Mouse (Mus musculus) heart, adult 8-10 months (tissue): ENCODE measurements at regions not wholly inside any gene's neighbourhood (a gene's known extent, or its start where the extent isn't known, plus 50 kb on each side); places are given as distances from the start of the nearest gene placed in this dataset.
A peak's percentile ranks its signal among the peaks of the same experiment; 100 is the strongest.

Source experiments
- DNase-seq: peaks from one replicate; pipeline ENCODE4 v3.0.0; 2022; ENCODE audit warnings: low spot score

- DNase-seq = no peak
These were observed 338.2 kb upstream of the Nfe2l3 start for GRCm38 (mm10) chr6:51094304-51094703.

DNA sequence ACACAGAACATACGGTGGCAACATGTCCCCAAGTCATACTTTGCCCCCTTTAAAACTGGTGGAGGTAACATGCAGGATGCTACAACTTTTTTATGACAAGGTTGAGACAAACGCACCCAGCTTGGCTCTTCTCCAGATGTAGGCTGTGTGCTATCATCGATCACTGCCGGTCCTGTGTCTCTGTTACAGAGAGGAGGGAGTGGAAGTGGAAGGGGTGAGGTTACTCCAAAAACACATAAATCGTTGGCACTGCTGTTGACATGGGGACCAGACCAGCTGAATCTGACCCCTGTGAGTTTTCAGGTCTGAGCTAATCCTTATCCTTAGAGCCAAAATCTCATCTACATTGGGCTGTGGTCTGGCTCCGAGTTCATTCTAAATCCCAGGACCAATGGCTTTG lies 335.0 kb upstream of the Nfe2l3 start:
- no peak for DNase-seq

GRCm38 (mm10) chr6:51100341-51100740 lies 332.1 kb upstream of the Nfe2l3 start:
- no peak for DNase-seq

DNA sequence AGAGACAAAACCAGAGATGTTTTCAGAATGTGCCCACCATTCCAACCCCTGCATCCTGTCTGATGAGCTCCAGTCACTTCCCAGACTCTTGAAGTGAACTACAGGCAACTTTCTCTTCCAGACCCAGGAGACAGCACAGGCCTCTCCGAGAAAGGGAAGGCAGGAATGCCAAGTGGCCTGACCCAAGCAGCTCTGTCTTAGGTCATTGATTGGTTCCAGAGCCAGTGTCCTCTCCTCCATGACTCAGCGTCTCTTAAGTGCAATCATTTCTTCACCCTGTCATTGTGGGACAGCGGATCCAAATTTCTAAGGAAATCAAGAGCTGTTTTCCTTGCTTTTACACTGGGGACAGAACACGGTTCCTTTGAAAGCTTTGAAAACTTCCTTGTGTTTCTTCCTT lies 329.2 kb upstream of the Nfe2l3 start:
- no peak for DNase-seq

DNA sequence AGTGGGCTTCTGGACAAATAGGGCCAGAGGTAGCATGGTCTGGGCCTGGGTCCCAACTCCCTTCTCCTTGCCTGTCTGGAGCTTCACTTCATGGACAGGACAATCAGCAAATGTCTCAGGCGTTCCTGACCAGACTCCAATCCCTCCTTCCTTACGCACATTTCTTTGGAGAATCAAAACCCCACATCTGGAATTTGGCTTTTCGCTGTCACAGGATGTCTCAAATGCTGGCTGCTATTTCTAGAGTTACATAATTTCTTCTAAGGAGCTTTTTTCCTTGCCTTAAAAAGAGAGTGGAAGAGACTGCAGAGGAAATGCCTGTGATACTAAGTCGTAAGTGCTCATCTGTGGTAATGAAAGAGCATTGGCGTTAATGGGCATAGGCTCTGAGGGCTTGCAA lies 328.1 kb upstream of the Nfe2l3 start:
- DNase-seq = peak; percentile 72

DNA sequence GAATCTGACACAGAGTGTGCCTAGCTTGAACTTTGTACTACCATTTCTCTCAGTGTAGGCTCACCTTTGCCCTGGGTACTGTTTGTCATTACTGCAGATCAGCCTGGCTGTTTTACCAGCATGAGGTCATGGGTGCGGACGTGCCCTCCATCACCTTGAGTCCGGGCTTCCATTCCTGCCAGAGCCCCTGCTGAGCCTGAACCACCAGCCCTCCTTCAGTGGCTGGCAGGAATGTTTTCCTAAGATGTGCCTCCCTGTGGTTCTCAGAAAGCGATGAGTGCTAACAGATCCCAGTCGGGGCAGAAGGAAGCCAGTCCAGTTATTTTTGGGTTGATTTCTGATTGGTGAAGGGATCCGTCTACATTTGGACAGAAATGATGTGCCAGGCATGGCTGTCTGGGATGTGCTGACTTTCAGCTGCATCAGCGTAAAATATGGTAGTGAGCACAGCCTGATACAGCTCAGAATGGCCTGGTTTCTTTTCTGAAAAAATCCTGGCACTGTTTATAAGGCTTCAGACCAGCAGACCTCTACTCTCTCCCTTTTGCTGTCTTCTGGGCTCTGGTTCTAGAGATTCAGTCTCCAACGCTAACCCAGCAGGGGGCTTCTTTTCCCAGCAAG lies 324.0 kb upstream of the Nfe2l3 start:
- DNase-seq = no peak

GRCm38 (mm10) chr6:51110596-51110995 lies 321.9 kb upstream of the Nfe2l3 start:
- no peak for DNase-seq

DNA sequence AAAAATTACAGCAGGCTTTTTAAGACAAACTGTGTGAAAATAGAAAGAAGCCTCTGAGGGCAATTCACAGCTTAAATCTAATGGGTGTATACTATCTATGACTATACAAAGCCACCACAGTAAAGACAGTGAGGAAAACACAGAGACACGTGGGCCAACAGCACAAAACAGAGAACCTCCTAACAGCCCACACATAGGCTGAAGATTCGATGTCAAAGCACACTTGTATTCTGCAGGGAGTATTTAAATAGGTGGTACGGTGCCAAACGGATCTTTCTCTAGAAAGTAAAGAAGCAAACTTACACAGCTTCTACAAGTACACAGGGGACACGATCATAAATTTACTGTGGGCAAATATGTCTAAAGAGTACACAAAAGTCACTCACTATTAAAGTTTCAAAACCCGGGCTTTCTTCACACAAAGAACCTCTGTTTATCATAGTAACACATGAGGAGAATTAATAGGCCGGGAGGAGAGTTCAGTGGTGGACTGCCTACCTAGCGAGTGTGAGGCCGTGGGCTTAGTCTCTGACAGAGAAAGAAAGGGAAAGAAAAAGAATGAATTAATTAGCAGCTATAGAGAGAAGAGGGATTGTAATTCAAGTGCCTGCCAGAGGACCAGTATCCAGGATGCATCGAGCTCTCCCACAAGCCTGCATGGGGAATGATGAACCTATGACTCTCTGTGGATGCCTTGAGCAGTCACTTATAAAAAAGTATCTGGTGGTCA lies 317.7 kb upstream of the Nfe2l3 start:
- no peak for DNase-seq

GRCm38 (mm10) chr6:51118833-51119535 lies 313.5 kb upstream of the Nfe2l3 start:
- DNase-seq = no peak

DNA sequence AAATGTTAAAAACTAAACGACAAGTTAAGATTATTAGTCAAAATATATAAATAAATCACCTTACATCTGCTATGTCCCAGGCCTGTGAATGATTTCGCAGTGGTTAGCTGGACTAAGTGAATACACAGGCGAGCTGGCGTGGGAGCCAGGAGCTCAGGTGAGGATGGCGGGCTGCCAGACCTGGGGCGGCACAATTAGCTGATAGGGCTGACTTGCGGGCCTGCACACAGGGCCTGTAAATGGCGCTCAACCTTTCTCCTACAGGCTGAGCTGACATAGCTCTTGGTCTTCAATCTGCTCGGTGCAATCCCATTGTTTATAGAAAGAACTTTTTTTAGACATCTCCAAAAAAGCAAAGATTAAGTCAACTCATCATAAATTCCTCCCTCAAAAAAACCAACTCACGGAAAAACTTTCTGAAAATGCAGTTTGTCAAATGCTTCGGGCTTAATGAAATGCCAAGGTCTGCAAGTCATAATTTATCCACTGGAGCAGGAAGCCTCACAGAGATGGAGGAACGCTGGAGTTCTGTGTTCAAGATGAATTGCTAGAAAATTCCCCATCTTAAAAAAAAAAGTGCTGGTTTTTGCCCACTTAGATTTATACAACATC lies 312.7 kb upstream of the Nfe2l3 start:
- no peak for DNase-seq

- no peak for DNase-seq
These were observed 309.5 kb upstream of the Nfe2l3 start for GRCm38 (mm10) chr6:51122941-51123340.

- DNase-seq = no peak
These were observed 304.6 kb upstream of the Nfe2l3 start for GRCm38 (mm10) chr6:51127851-51128250.

- DNase-seq = no peak
These were observed 303.4 kb upstream of the Nfe2l3 start for GRCm38 (mm10) chr6:51129096-51129495.

DNA sequence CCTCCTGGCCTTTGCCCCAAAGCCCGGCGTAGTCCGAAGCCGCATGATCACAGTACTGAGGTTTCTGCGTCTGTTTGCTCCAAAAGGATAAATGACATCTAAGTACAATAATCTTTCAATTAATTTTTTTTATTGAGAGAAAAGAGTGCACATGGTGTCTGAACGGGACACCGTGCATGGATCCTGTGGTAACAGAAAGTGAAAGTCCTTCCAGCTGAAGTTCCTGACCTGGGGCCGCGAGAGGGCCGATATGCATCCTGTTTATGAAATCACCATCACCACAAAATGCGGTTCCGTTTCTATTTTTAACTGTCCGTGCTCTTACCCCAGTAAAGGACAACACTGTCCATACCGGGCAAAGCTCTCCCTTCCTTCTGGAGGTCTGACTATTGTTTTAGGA lies 302.9 kb upstream of the Nfe2l3 start:
- peak; percentile 77 for DNase-seq

GRCm38 (mm10) chr6:51144762-51145161 lies 287.7 kb upstream of the Nfe2l3 start:
- no peak for DNase-seq

DNA sequence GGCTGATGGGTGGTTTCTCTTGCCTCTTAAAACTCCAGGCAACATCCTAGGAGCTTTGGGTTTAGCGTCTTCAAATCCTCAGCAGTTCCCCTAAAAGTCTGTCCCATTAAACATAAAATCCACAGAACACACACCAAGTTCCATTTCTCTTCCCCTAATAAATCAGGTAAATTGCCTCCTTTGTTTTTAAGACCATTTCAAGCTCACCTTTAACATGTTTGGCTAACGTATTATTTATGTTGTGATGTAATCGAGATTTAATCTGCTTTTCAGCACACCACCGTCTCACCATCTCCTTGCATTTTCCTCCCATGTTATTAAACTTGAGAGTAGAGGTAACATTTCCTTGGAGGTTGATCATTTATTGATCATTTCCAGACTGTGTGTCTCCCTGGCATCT lies 286.6 kb upstream of the Nfe2l3 start:
- no peak for DNase-seq

GRCm38 (mm10) chr6:51148821-51149220 lies 283.6 kb upstream of the Nfe2l3 start:
- no peak for DNase-seq

DNA sequence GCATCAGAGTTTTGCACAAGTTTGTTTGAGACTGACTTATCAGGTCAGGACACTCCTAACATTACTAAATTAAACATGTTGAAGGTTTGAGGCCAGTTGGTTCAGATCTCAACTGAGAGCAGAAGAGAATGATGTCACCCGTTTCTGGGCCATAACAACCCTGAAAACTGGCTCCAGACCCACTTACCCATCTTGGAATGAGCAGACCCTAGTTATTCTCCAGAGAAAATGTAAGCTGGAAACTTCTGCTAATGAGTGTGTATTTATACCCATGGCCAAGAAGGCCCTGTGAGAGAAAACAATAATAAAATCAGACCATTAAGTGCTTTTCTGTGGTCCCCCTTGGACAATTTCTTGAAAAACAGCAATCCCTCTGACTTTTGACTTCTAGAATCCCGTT lies 282.4 kb upstream of the Nfe2l3 start:
- DNase-seq = peak; percentile 50

- DNase-seq = no peak
These were observed 282.0 kb upstream of the Nfe2l3 start for GRCm38 (mm10) chr6:51150486-51150885.

DNA sequence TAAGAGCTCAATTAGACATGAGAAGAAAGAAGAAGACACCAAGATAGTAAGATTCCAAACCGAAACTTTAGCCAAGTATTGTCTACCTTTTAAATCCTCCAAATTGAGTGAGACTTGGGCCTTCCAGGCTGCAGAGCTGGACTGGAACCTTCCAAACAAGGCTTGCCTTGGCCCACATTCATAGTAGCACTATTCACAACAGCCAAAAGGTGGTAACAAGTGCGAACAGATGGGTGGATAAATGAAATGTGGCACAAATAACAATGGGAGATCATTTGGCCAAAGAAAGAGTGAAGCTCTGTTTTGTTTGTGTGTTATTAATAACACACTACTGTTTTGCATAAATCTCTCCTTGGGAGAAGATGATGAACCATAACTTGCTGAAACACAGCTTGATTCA lies 281.6 kb upstream of the Nfe2l3 start:
- DNase-seq = no peak

DNA sequence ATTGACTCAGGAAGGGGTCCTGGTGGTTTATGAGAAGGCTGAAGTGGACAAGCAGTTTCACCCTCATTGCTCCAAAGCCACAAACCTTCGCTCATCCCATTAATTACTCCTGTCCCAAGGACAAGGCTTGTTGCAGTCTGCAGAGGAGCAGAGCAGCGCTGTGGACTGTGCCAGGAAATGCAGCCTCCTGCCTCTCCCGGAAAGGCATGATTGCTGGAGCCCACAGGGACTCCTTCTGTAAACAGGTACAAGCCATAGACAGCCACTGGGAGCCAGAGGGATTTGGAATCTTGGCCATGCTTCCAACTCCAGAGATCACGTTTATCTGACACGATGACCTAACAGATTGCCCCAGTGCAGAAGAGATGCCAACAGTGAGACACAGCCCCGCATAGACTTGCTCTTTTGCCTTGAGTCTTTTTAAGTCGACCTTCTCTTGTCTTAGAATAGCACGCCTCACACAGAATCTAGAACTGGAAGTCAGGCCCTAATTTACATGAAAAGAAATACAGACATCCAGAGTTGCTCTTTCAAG lies 275.6 kb upstream of the Nfe2l3 start:
- no peak for DNase-seq

DNA sequence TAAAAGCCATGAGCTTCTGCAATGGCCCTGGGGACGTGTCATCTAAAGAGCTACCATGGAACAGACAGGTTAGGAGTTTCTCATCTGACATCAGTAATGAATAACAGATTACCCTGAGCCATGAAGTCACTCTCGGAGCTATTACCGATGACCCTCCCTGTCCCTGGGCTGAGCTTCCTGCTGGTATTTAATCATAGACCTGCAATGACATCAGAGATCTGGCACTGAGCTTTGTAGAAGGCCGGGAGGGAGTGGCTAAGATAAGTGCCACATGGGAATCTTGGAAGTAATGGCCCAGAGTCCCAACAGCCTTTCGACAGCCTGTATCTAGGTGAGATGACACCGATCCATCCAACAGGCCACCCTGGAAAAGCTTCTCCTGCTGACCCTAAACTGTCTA lies 271.3 kb upstream of the Nfe2l3 start:
- DNase-seq = no peak
